Mouse (Mus musculus): ENCODE measurements around the gene Hoxb1.

Hoxb1 gene

GRCm38 (mm10) chr11:96365441-96366091 lies at the start of gene Hoxb1:
Gene Hoxb1, plus strand, starts transcription at chr11:96365752.
- DNase-seq (ENCODE audit: extremely low spot score): peak; percentile 82

- DNase-seq (ENCODE audit: extremely low spot score): no peak
These were observed 48.6 kb upstream of the Hoxb1 start for GRCm38 (mm10) chr11:96316696-96317607.

- DNase-seq (ENCODE audit: extremely low spot score): no peak
These were observed 47.8 kb upstream of the Hoxb1 start, which contains the start of gene Hoxb4 for GRCm38 (mm10) chr11:96317608-96318367. Gene Hoxb4, plus strand, starts transcription at chr11:96318267.

- DNase-seq (ENCODE audit: extremely low spot score): peak; percentile 84
These were observed 47.0 kb upstream of the Hoxb1 start for GRCm38 (mm10) chr11:96318368-96319070.

GRCm38 (mm10) chr11:96319071-96319902 lies 46.3 kb upstream of the Hoxb1 start:
- DNase-seq (ENCODE audit: extremely low spot score): peak; percentile 79

- no peak for DNase-seq (ENCODE audit: extremely low spot score)
These were observed 45.6 kb upstream of the Hoxb1 start for GRCm38 (mm10) chr11:96319910-96320309.

GRCm38 (mm10) chr11:96320688-96321087 lies 44.9 kb upstream of the Hoxb1 start:
- no peak for DNase-seq (ENCODE audit: extremely low spot score)

GRCm38 (mm10) chr11:96321846-96322245 lies 43.7 kb upstream of the Hoxb1 start:
- no peak for DNase-seq (ENCODE audit: extremely low spot score)

- DNase-seq (ENCODE audit: extremely low spot score): no peak
These were observed 42.8 kb upstream of the Hoxb1 start for GRCm38 (mm10) chr11:96322738-96323137.

- no peak for DNase-seq (ENCODE audit: extremely low spot score)
These were observed 42.4 kb upstream of the Hoxb1 start, which contains the start of gene Hoxb3 for GRCm38 (mm10) chr11:96323154-96323553. Gene Hoxb3, plus strand, starts transcription at chr11:96323326.

- peak; percentile 79 for DNase-seq (ENCODE audit: extremely low spot score)
These were observed 41.4 kb upstream of the Hoxb1 start for GRCm38 (mm10) chr11:96324125-96324524.

- no peak for DNase-seq (ENCODE audit: extremely low spot score)
These were observed 40.6 kb upstream of the Hoxb1 start for GRCm38 (mm10) chr11:96324965-96325364.

GRCm38 (mm10) chr11:96325747-96326212 lies 39.8 kb upstream of the Hoxb1 start:
- no peak for DNase-seq (ENCODE audit: extremely low spot score)

GRCm38 (mm10) chr11:96326705-96327104 lies 38.8 kb upstream of the Hoxb1 start:
- no peak for DNase-seq (ENCODE audit: extremely low spot score)

- DNase-seq (ENCODE audit: extremely low spot score): no peak
These were observed 38.4 kb upstream of the Hoxb1 start for GRCm38 (mm10) chr11:96327122-96327521.

- no peak for DNase-seq (ENCODE audit: extremely low spot score)
These were observed 37.8 kb upstream of the Hoxb1 start for GRCm38 (mm10) chr11:96327750-96328149.

- no peak for DNase-seq (ENCODE audit: extremely low spot score)
These were observed 36.9 kb upstream of the Hoxb1 start for GRCm38 (mm10) chr11:96328605-96329004.

GRCm38 (mm10) chr11:96332105-96332504 lies 33.4 kb upstream of the Hoxb1 start:
- DNase-seq (ENCODE audit: extremely low spot score): no peak

- no peak for DNase-seq (ENCODE audit: extremely low spot score)
These were observed 32.9 kb upstream of the Hoxb1 start for GRCm38 (mm10) chr11:96332618-96333032.

GRCm38 (mm10) chr11:96333241-96334001 lies 32.1 kb upstream of the Hoxb1 start:
- no peak for DNase-seq (ENCODE audit: extremely low spot score)

Data from embryo, embryonic 9.5 days (tissue).